In the genomic region with DNA sequence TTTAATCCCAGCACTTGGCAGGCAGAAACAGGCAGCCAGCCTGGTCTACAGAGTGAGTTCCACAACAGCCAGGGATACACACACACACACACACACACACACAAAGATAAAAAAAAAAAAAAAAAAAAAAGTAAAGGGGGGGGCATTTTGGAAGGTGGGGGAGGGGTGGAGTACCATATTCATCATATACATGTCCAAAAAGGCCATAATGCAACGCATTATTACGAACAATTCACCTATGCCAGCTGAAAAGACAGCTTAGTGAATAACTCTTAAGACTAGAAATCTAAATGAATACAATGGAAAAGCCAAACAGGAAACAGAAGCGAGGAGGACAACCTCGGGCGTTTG, we compare ENCODE assay signal across 8 mouse cellular contexts. TPM values are rescaled to one million over a fixed set of nuclear protein-coding genes. Genes with fewer than 3 reads are reported as not detected.
DNase-seq lines count a peak whose midpoint lies in the region; ATAC-seq and TF ChIP-seq lines count a peak whose summit lies in the region.

No protein-coding gene starts in this region.

- H3K36me3 ChIP-seq in embryonic facial prominence, embryonic 13.5 days, result no peaks in the 10 kb centered on the region
- no peaks in the 10 kb centered on the region for H3K36me3 ChIP-seq in intestine, embryonic 15.5 days
- H3K36me3 ChIP-seq in neural tube, embryonic 12.5 days, result no peaks in the 10 kb centered on the region

- intact Hi-C loops in left cerebral cortex, postnatal 14 days (cut with DNase I), result no loop called here

- H3K27ac ChIP-seq in layer of hippocampus, adult 2 months, result peak overlapping the region; percentile 28; the same call in 1 of the 2 replicates
- peak overlapping the region; percentile 69; the same call in 1 of the 2 replicates for H3K27ac ChIP-seq in embryonic facial prominence, embryonic 13.5 days
- H3K27ac ChIP-seq in intestine, embryonic 15.5 days, result peak overlapping the region; percentile 81
- no peak overlapping the region for H3K27ac ChIP-seq in neural tube, embryonic 12.5 days

- 14% methylated on average over 5 of the region's 5 CpGs for WGBS in embryonic facial prominence, embryonic 13.5 days
- 11% methylated on average over 5 of the region's 5 CpGs for WGBS in intestine, embryonic 15.5 days
- WGBS in neural tube, embryonic 12.5 days, result 14% methylated on average over 5 of the region's 5 CpGs

- no peaks in the 10 kb centered on the region for H3K27me3 ChIP-seq in embryonic facial prominence, embryonic 13.5 days
- no peaks in the 10 kb centered on the region for H3K27me3 ChIP-seq in intestine, embryonic 15.5 days (replicated peaks)
- H3K27me3 ChIP-seq in neural tube, embryonic 12.5 days (replicated peaks), result no peaks in the 10 kb centered on the region; the same call in 1 of the 2 replicates

- no peak for TF ChIP-seq CTCF in layer of hippocampus, adult 2 months (conservative IDR thresholded peaks at IDR 0.05)

- H3K4me1 ChIP-seq in embryonic facial prominence, embryonic 13.5 days, result peaks cover 28% of the 10 kb centered on the region
- H3K4me1 ChIP-seq in intestine, embryonic 15.5 days (replicated peaks), result peaks cover 18% of the 10 kb centered on the region
- peaks cover 14% of the 10 kb centered on the region; the same call in 1 of the 2 replicates for H3K4me1 ChIP-seq in neural tube, embryonic 12.5 days

- no peak for ATAC-seq in embryonic facial prominence, embryonic 13.5 days (ENCODE audit: insufficient number of reproducible peaks, insufficient read depth, low FRiP score, low TSS enrichment, low read depth)
- ATAC-seq in intestine, embryonic 15.5 days, result no peak
- ATAC-seq in neural tube, embryonic 12.5 days (ENCODE audit: low FRiP score, low read depth), result no peak

- H3K4me2 ChIP-seq in embryonic facial prominence, embryonic 13.5 days, result peak overlapping the region; percentile 67
- peak overlapping the region; percentile 59 for H3K4me2 ChIP-seq in intestine, embryonic 15.5 days (replicated peaks)
- H3K4me2 ChIP-seq in neural tube, embryonic 12.5 days (replicated peaks), result peak overlapping the region; percentile 67

- DNase-seq in layer of hippocampus, adult 2 months (ENCODE audit: low spot score in 2 of 2), result no peak
- DNase-seq in layer of hippocampus, postnatal 25 days (ENCODE audit: extremely low spot score in 1 of 2, low spot score in 1 of 2), result no peak
- no peak for DNase-seq in right cerebral cortex, adult 18-20 months
- no peak for DNase-seq in left cerebral cortex, postnatal 14 days (ENCODE audit: low spot score in 2 of 2)
- DNase-seq in thymus, postnatal 10 days (ENCODE audit: low spot score in 2 of 2), result no peak

- H3K9me3 ChIP-seq in embryonic facial prominence, embryonic 13.5 days, result no peaks in the 10 kb centered on the region
- no peaks in the 10 kb centered on the region for H3K9me3 ChIP-seq in intestine, embryonic 15.5 days
- H3K9me3 ChIP-seq in neural tube, embryonic 12.5 days, result no peaks in the 10 kb centered on the region

- peak overlapping the region; percentile 60 for H3K9ac ChIP-seq in embryonic facial prominence, embryonic 13.5 days
- no peak overlapping the region for H3K9ac ChIP-seq in intestine, embryonic 15.5 days
- H3K9ac ChIP-seq in neural tube, embryonic 12.5 days, result peak overlapping the region; percentile 38; the same call in 1 of the 2 replicates

- peak overlapping the region; percentile 34 for H3K4me3 ChIP-seq in layer of hippocampus, adult 2 months
- peak overlapping the region; percentile 39 for H3K4me3 ChIP-seq in embryonic facial prominence, embryonic 13.5 days
- peak overlapping the region; percentile 31 for H3K4me3 ChIP-seq in intestine, embryonic 15.5 days (replicated peaks)
- H3K4me3 ChIP-seq in neural tube, embryonic 12.5 days, result peak overlapping the region; percentile 23

RNA-seq across cellular contexts. Expression of a gene that starts 6.8 kb away (rescaled TPM):
- 1 to 10 TPM; 3.0 to 3.8 TPM for total RNA-seq in layer of hippocampus, adult 2 months (2021)
- 1 to 10 TPM; 2.6 to 5.4 TPM for total RNA-seq in layer of hippocampus, postnatal 25 days (2021)
- 4.7 and 5.2 TPM in 2 replicates for polyA plus RNA-seq in embryonic facial prominence, embryonic 13.5 days (2015; fragmentation: Nextera tagmentation; extraction: Ambion mirVana)
- polyA plus RNA-seq in intestine, embryonic 15.5 days (2015; fragmentation: Nextera tagmentation; extraction: Ambion mirVana), result 3.3 and 3.7 TPM in 2 replicates
- 2.3 and 2.5 TPM in 2 replicates for polyA plus RNA-seq in neural tube, embryonic 12.5 days (2016; fragmentation: Nextera tagmentation; extraction: Ambion mirVana)
- total RNA-seq in left cerebral cortex, postnatal 14 days (2021), result 1 to 10 TPM; 3.3 to 3.7 TPM
